Mouse (Mus musculus) myocyte (in vitro differentiated cells): ENCODE results near the gene Arpc1a.

Experiments
- CEBPB ChIP-seq: IDR thresholded peaks from 2 replicates; pipeline ENCODE4 v1.6.1; 2011; ENCODE audit warnings: mild to moderate bottlenecking, moderate library complexity; ENCODE audit not compliant: poor library complexity, insufficient read depth, severe bottlenecking
- MAX ChIP-seq: IDR thresholded peaks from one replicate; pipeline ENCODE4 v1.6.1; 2011; ENCODE audit warnings: low read depth, mild to moderate bottlenecking, control low read depth
- MYOD1 ChIP-seq, 3 experiments: IDR thresholded peaks; one replicate each; pipeline ENCODE4 v1.6.1; 2011; ENCODE audit warnings: control low read depth in 2 of 3, low read depth in 2 of 3, mild to moderate bottlenecking in 2 of 3, moderate library complexity in 1 of 3; ENCODE audit not compliant: insufficient read length in 2 of 3, control insufficient read depth in 1 of 3
- POLR2A ChIP-seq: IDR thresholded peaks from one replicate; pipeline ENCODE4 v1.6.1; 2011; ENCODE audit warnings: low read depth, mild to moderate bottlenecking, control low read depth, moderate library complexity; ENCODE audit not compliant: insufficient read length
- TCF12 ChIP-seq: IDR thresholded peaks from one replicate; pipeline ENCODE4 v1.6.1; 2011; ENCODE audit warnings: mild to moderate bottlenecking, control low read depth; ENCODE audit not compliant: poor library complexity, insufficient read depth, severe bottlenecking
- TCF3 ChIP-seq: IDR thresholded peaks from one replicate; pipeline ENCODE4 v1.6.1; 2011; ENCODE audit warnings: low read depth, control low read depth; ENCODE audit not compliant: insufficient read length
- USF1 ChIP-seq: IDR thresholded peaks from one replicate; pipeline ENCODE4 v1.6.1; 2011; ENCODE audit warnings: low read depth, mild to moderate bottlenecking, control low read depth, moderate library complexity

DNA sequence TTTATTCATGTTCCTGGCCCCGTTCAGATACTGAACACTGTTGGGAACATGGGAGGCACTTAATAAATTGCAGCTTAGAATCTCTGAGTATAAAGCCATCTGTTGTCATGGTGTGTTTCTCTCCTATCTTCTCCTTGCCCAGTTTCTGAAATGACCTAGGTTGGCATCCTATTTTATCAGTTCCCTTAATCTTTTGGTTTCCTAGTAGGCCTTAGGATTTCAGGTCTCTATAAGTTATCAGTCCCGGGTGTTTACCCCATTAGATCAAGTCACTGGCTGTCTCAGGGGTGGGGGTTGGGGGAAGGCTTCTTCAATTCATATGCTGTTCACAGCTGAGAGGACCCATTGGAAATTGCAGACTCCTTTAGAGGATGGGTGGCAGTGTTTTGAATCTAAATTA lies 1.2 kb downstream of the Arpc1a start:
- no peak for TF ChIP-seq POLR2A
- TF ChIP-seq TCF12: no peak
- TF ChIP-seq USF1: no peak
- TF ChIP-seq MAX: no peak
- TF ChIP-seq CEBPB: no peak
- no peak for TF ChIP-seq MYOD1 (IDR thresholded peaks at IDR 0.05; ENCODE audit: control insufficient read depth in 1 of 3, insufficient read length in 2 of 3, low read depth in 2 of 3)
- no peak for TF ChIP-seq TCF3
